Mouse (Mus musculus) right cerebral cortex, postnatal 36 days (tissue): ENCODE measurements around the gene Tm9sf4.
A peak's percentile ranks its signal among the peaks of the same experiment; 100 is the strongest.

Source experiments
- DNase-seq, 2 experiments: peaks; one replicate each; pipeline ENCODE4 v3.0.0; 2022; ENCODE audit warnings: low spot score in 2 of 2, mixed read lengths in 1 of 2

Gene Tm9sf4

GRCm38 (mm10) chr2:153214771-153215259 is 53.7 kb downstream of the Tm9sf4 start:
- DNase-seq = no peak

- DNase-seq = no peak
These were observed 54.3 kb downstream of the Tm9sf4 start for GRCm38 (mm10) chr2:153215421-153215820.

- DNase-seq = no peak
These were observed 56.8 kb downstream of the Tm9sf4 start for GRCm38 (mm10) chr2:153217826-153218340.

- DNase-seq = no peak
These were observed 57.4 kb downstream of the Tm9sf4 start for GRCm38 (mm10) chr2:153218516-153218915.

- DNase-seq = no peak
These were observed 60.5 kb downstream of the Tm9sf4 start for GRCm38 (mm10) chr2:153221620-153222019.

- DNase-seq = no peak
These were observed 61.0 kb downstream of the Tm9sf4 start for GRCm38 (mm10) chr2:153222130-153222529.

- no peak for DNase-seq
These were observed 61.5 kb downstream of the Tm9sf4 start for GRCm38 (mm10) chr2:153222566-153222965.

- peak; percentile 36 to 53 for DNase-seq
These were observed 64.0 kb downstream of the Tm9sf4 start, which contains the start of gene Tspyl3 for GRCm38 (mm10) chr2:153224946-153225594. TSS of gene Tspyl3 (minus strand) at chr2:153225441.

- no peak for DNase-seq
These were observed 64.5 kb downstream of the Tm9sf4 start for GRCm38 (mm10) chr2:153225595-153225953.

- DNase-seq = no peak
These were observed 66.9 kb downstream of the Tm9sf4 start for GRCm38 (mm10) chr2:153227959-153228358.

GRCm38 (mm10) chr2:153228523-153228922 is 67.4 kb downstream of the Tm9sf4 start:
- no peak for DNase-seq

- no peak for DNase-seq
These were observed 76.1 kb downstream of the Tm9sf4 start for GRCm38 (mm10) chr2:153237193-153237592.

GRCm38 (mm10) chr2:153237891-153238290 is 76.8 kb downstream of the Tm9sf4 start:
- DNase-seq = no peak

GRCm38 (mm10) chr2:153238406-153238805 is 77.3 kb downstream of the Tm9sf4 start:
- DNase-seq = no peak

GRCm38 (mm10) chr2:153239021-153239859 is 78.1 kb downstream of the Tm9sf4 start:
- no peak for DNase-seq

GRCm38 (mm10) chr2:153239860-153240480 is 78.9 kb downstream of the Tm9sf4 start:
- DNase-seq = no peak

GRCm38 (mm10) chr2:153240701-153241235 is 79.7 kb downstream of the Tm9sf4 start:
- no peak for DNase-seq

- peak; percentile 81 to 83 for DNase-seq
These were observed 80.3 kb downstream of the Tm9sf4 start, which contains the start of the genes Plagl2 and Pofut1 for GRCm38 (mm10) chr2:153241250-153242014. TSS of gene Plagl2 (minus strand) at chr2:153241426. TSS of gene Pofut1 (plus strand) at chr2:153241533.

- DNase-seq = no peak
These were observed 81.1 kb downstream of the Tm9sf4 start for GRCm38 (mm10) chr2:153242156-153242555.

GRCm38 (mm10) chr2:153249751-153250150 is 88.6 kb downstream of the Tm9sf4 start:
- DNase-seq = no peak

- DNase-seq = no peak
These were observed 95.5 kb downstream of the Tm9sf4 start for GRCm38 (mm10) chr2:153256604-153257003.
